Mouse (Mus musculus) retina, postnatal 7 days (tissue): ENCODE measurements around the gene Bub1b.

Experiments
- DNase-seq: peaks from one replicate; pipeline ENCODE4 v3.0.0-alpha.2; 2012; ENCODE audit warnings: low read depth, low spot score

Bub1b gene

GRCm38 (mm10) chr2:118664975-118665516 is 67.0 kb downstream of the Bub1b start:
- no peak for DNase-seq

GRCm38 (mm10) chr2:118665616-118666015 is 67.6 kb downstream of the Bub1b start:
- no peak for DNase-seq

GRCm38 (mm10) chr2:118667181-118667580 is 69.2 kb downstream of the Bub1b start:
- DNase-seq = no peak

GRCm38 (mm10) chr2:118669245-118669644 is 71.2 kb downstream of the Bub1b start:
- no peak for DNase-seq

GRCm38 (mm10) chr2:118669785-118670184 is 71.8 kb downstream of the Bub1b start:
- DNase-seq = no peak

- no peak for DNase-seq
Measured at GRCm38 (mm10) chr2:118671728-118672127, 73.7 kb downstream of the Bub1b start.

GRCm38 (mm10) chr2:118673686-118674465 is 75.9 kb downstream of the Bub1b start:
- DNase-seq = no peak

- DNase-seq = no peak
Measured at GRCm38 (mm10) chr2:118674500-118674899, 76.5 kb downstream of the Bub1b start.

GRCm38 (mm10) chr2:118676839-118677741 is 79.1 kb downstream of the Bub1b start:
- DNase-seq = no peak

- no peak for DNase-seq
Measured at GRCm38 (mm10) chr2:118677817-118678216, 79.8 kb downstream of the Bub1b start.

GRCm38 (mm10) chr2:118679577-118679976 is 81.6 kb downstream of the Bub1b start:
- no peak for DNase-seq

- DNase-seq = no peak
Measured at GRCm38 (mm10) chr2:118680926-118681325, 82.9 kb downstream of the Bub1b start.

GRCm38 (mm10) chr2:118682544-118683260 is 84.7 kb downstream of the Bub1b start:
- DNase-seq = no peak

- DNase-seq = no peak
Measured at GRCm38 (mm10) chr2:118685088-118685487, 87.1 kb downstream of the Bub1b start.

- DNase-seq = no peak
Measured at GRCm38 (mm10) chr2:118686693-118687092, 88.7 kb downstream of the Bub1b start.

- DNase-seq = no peak
Measured at GRCm38 (mm10) chr2:118687791-118688190, 89.8 kb downstream of the Bub1b start.

GRCm38 (mm10) chr2:118689875-118690274 is 91.9 kb downstream of the Bub1b start:
- DNase-seq = no peak
